Mouse (Mus musculus): ENCODE data around the gene Isg15.
A peak's percentile ranks its signal among the peaks of the same experiment; 100 is the strongest.

Isg15 gene

GRCm38 (mm10) chr4:156203001-156203412, 2.4 kb upstream of the Isg15 start, which contains the start of gene AW011738:
AW011738 (plus strand) TSS chr4:156203304.
- peak; percentile 82 for DNase-seq (ENCODE audit: low spot score)

- DNase-seq (ENCODE audit: low spot score), result no peak
These were observed 1.9 kb upstream of the Isg15 start for GRCm38 (mm10) chr4:156202462-156202893.

- peak; percentile 91 for DNase-seq (ENCODE audit: low spot score)
These were observed 2.8 kb downstream of the Isg15 start for GRCm38 (mm10) chr4:156197829-156198205.

GRCm38 (mm10) chr4:156197131-156197828, 3.3 kb downstream of the Isg15 start, which contains the start of gene Agrn:
Agrn (minus strand) TSS chr4:156197488.
- peak; percentile 65 for DNase-seq (ENCODE audit: low spot score)

GRCm38 (mm10) chr4:156195927-156196870, 4.4 kb downstream of the Isg15 start:
- DNase-seq (ENCODE audit: low spot score), result peak; percentile 66

GRCm38 (mm10) chr4:156194346-156194745, 6.3 kb downstream of the Isg15 start:
- no peak for DNase-seq (ENCODE audit: low spot score)

GRCm38 (mm10) chr4:156193906-156194305, 6.7 kb downstream of the Isg15 start:
- DNase-seq (ENCODE audit: low spot score), result no peak

- DNase-seq (ENCODE audit: low spot score), result peak; percentile 52
These were observed 7.4 kb downstream of the Isg15 start for GRCm38 (mm10) chr4:156193200-156193590.

GRCm38 (mm10) chr4:156192421-156193199, 8.0 kb downstream of the Isg15 start:
- DNase-seq (ENCODE audit: low spot score), result peak; percentile 85

GRCm38 (mm10) chr4:156188811-156189323, 11.8 kb downstream of the Isg15 start:
- peak; percentile 48 for DNase-seq (ENCODE audit: low spot score)

GRCm38 (mm10) chr4:156188162-156188810, 12.3 kb downstream of the Isg15 start:
- DNase-seq (ENCODE audit: low spot score), result no peak

GRCm38 (mm10) chr4:156185950-156186850, 14.4 kb downstream of the Isg15 start:
- DNase-seq (ENCODE audit: low spot score), result no peak

GRCm38 (mm10) chr4:156185456-156185949, 15.1 kb downstream of the Isg15 start:
- no peak for DNase-seq (ENCODE audit: low spot score)

- DNase-seq (ENCODE audit: low spot score), result no peak
These were observed 16.2 kb downstream of the Isg15 start for GRCm38 (mm10) chr4:156184291-156184954.

- no peak for DNase-seq (ENCODE audit: low spot score)
These were observed 16.9 kb downstream of the Isg15 start for GRCm38 (mm10) chr4:156183747-156184146.

GRCm38 (mm10) chr4:156177630-156178029, 23.0 kb downstream of the Isg15 start:
- no peak for DNase-seq (ENCODE audit: low spot score)

GRCm38 (mm10) chr4:156171828-156172227, 28.8 kb downstream of the Isg15 start:
- DNase-seq (ENCODE audit: low spot score), result no peak

- no peak for DNase-seq (ENCODE audit: low spot score)
These were observed 31.5 kb downstream of the Isg15 start for GRCm38 (mm10) chr4:156169129-156169528.

GRCm38 (mm10) chr4:156168611-156169010, 32.0 kb downstream of the Isg15 start:
- DNase-seq (ENCODE audit: low spot score), result no peak
